Mouse (Mus musculus): ENCODE measurements around the gene Dnajc15.

DNA sequence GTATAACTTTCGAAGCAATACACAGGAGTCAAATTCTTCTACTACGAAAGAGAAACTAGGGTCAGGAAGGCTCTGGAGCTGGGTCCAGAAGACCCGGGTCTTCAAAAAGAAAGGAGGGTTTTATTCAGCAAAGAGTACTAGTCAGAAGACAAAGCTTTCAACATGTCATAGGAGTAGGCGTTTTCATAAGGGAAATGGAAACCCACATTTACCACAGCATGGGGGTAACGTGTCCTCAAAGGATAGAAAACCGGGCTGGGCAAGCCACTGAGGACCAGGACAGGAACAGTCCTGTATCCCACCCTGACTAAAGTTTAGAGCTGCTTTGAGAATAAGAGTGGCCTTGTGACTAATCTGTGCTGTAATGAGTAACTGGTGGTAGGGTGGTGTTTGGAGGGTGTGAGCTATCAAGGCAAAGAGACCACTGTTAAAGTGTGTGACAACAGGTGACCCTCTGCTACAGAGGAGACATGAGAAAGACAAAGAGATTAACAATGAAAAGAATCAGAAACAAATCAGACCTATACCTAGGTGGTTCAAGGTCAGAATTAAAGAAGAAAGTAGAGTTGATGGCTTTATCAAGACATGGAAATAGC, 3.4 kb downstream of the Dnajc15 start:
- TF ChIP-seq CTCF (IDR thresholded peaks at IDR 0.05; ENCODE audit: insufficient read depth, low read depth, low read length), result no peak
- no peak for TF ChIP-seq POLR2A (IDR thresholded peaks at IDR 0.05; ENCODE audit: insufficient read depth, low read depth, low read length)

Measured in olfactory bulb, adult 2 months (tissue).